ENCODE assay signal across 8 mouse cellular contexts in the genomic region with DNA sequence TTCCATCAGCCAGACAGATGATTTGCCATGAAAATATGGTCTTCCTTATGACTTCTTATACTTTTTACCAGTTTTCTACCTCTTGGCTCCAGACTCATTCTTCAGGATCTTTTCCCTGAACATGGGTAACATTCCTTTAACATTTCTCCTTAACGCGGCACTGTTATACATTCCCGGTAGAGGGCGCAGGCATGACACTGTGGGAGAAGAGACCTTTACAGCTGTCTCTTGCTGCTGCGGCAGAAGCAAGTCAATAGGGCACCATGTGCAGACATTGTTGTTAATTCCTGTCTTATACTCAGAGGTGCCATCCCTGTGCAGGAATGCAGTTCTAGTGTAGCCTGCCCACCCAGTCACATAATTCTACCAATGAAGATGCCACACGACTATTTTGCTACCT.
DNase-seq lines count a peak whose midpoint lies in the region.

No protein-coding gene starts in this region.

- peak; percentile 1 for DNase-seq in gastrocnemius, adult 18-20 months (ENCODE audit: low spot score)
- DNase-seq in gastrocnemius, adult 8-10 months (ENCODE audit: low spot score in 2 of 2): no peak
- DNase-seq in right cerebral cortex, adult 18-20 months: peak; percentile 7
- no peak for DNase-seq in right cerebral cortex, postnatal 4 days
- peak; percentile 72 for DNase-seq in embryo, embryonic 11 days
- DNase-seq in kidney, postnatal 36 days: peak; percentile 26 to 66
- peak; percentile 8 for DNase-seq in retina, postnatal 7 days (ENCODE audit: low read depth, low spot score)
- no peak for DNase-seq in cerebellum, adult 11 months

Comparison
In these comparisons a context has a peak if more than half of its experiments do, and no peak if none do; other contexts are left out.
1. DNase-seq: peak in gastrocnemius, adult 18-20 months (single experiment), right cerebral cortex, adult 18-20 months (single experiment), embryo, embryonic 11 days (single experiment), kidney, postnatal 36 days (2 of 2) and retina, postnatal 7 days (single experiment); none in gastrocnemius, adult 8-10 months (0 of 2), right cerebral cortex, postnatal 4 days (single experiment) and cerebellum, adult 11 months (single experiment).